Mouse (Mus musculus) myocyte (in vitro differentiated cells): ENCODE data around the gene Chrne. TPM values are rescaled to one million over a fixed set of nuclear protein-coding genes. Genes with fewer than 3 reads are reported as not detected.
A peak's percentile ranks its signal among the peaks of the same experiment; 100 is the strongest.

ENCODE experiments used
- H3K27me3 ChIP-seq: one replicate; pipeline ENCODE4 v1.6.1; 2011; ENCODE audit not compliant: control insufficient read depth, insufficient read depth, insufficient read length
- H3K36me3 ChIP-seq: one replicate; pipeline ENCODE4 v1.6.1; 2011; ENCODE audit not compliant: control insufficient read depth, insufficient read depth
- H3K4me2 ChIP-seq: one replicate; pipeline ENCODE4 v1.6.1; 2011; ENCODE audit warnings: low read depth, control low read depth
- H3K4me3 ChIP-seq: one replicate; pipeline ENCODE4 v1.5.1; 2011; ENCODE audit warnings: mild to moderate bottlenecking, control low read depth, moderate library complexity
- H3K79me2 ChIP-seq: one replicate; pipeline ENCODE4 v1.6.1; 2011; ENCODE audit not compliant: control insufficient read depth, insufficient read depth
- H3ac ChIP-seq: one replicate; pipeline ENCODE4 v1.6.1; 2011; ENCODE audit not compliant: control insufficient read depth, insufficient read length
- CEBPB ChIP-seq: IDR thresholded peaks from 2 replicates; pipeline ENCODE4 v1.6.1; 2011; ENCODE audit warnings: mild to moderate bottlenecking, moderate library complexity; ENCODE audit not compliant: poor library complexity, insufficient read depth, severe bottlenecking
- E2F4 ChIP-seq: IDR thresholded peaks from one replicate; pipeline ENCODE4 v1.6.1; 2011; ENCODE audit warnings: mild to moderate bottlenecking, control low read depth, moderate library complexity; ENCODE audit not compliant: insufficient read depth
- MAX ChIP-seq: IDR thresholded peaks from one replicate; pipeline ENCODE4 v1.6.1; 2011; ENCODE audit warnings: low read depth, mild to moderate bottlenecking, control low read depth
- MYOD1 ChIP-seq, 3 experiments: IDR thresholded peaks; one replicate each; pipeline ENCODE4 v1.6.1; 2011; ENCODE audit warnings: control low read depth in 2 of 3, low read depth in 2 of 3, mild to moderate bottlenecking in 2 of 3, moderate library complexity in 1 of 3; ENCODE audit not compliant: insufficient read length in 2 of 3, control insufficient read depth in 1 of 3
- MYOG ChIP-seq, 3 experiments: IDR thresholded peaks; one replicate each; pipeline ENCODE4 v1.6.1; 2011; ENCODE audit warnings: control low read depth in 2 of 3, low read depth in 2 of 3, mild to moderate bottlenecking in 2 of 3; ENCODE audit not compliant: insufficient read length in 2 of 3, control insufficient read depth in 1 of 3, insufficient read depth in 1 of 3
- POLR2A ChIP-seq: IDR thresholded peaks from one replicate; pipeline ENCODE4 v1.6.1; 2011; ENCODE audit warnings: low read depth, mild to moderate bottlenecking, control low read depth, moderate library complexity; ENCODE audit not compliant: insufficient read length
- POLR2AphosphoS2 ChIP-seq: IDR thresholded peaks from one replicate; pipeline ENCODE4 v1.6.1; 2011; ENCODE audit warnings: low read depth, control low read depth; ENCODE audit not compliant: insufficient read length
- REST ChIP-seq: IDR thresholded peaks from one replicate; pipeline ENCODE4 v1.6.1; 2011; ENCODE audit warnings: mild to moderate bottlenecking, control low read depth, moderate library complexity; ENCODE audit not compliant: insufficient read depth, insufficient read length
- SRF ChIP-seq: IDR thresholded peaks from one replicate; pipeline ENCODE4 v1.6.1; 2011; ENCODE audit warnings: low read depth; ENCODE audit not compliant: control insufficient read depth, insufficient read length
- TCF12 ChIP-seq: IDR thresholded peaks from one replicate; pipeline ENCODE4 v1.6.1; 2011; ENCODE audit warnings: mild to moderate bottlenecking, control low read depth; ENCODE audit not compliant: poor library complexity, insufficient read depth, severe bottlenecking
- TCF3 ChIP-seq: IDR thresholded peaks from one replicate; pipeline ENCODE4 v1.6.1; 2011; ENCODE audit warnings: low read depth, control low read depth; ENCODE audit not compliant: insufficient read length
- USF1 ChIP-seq: IDR thresholded peaks from one replicate; pipeline ENCODE4 v1.6.1; 2011; ENCODE audit warnings: low read depth, mild to moderate bottlenecking, control low read depth, moderate library complexity
- polyA plus RNA-seq: library from polyadenylated mRNA; unstranded; fragments of >200 nt; fragmentation: generic; extraction: Trizol; gene quantifications from one replicate; pipeline ENCODE4 v1.2.1, GENCODE M21; 2012; ENCODE audit warnings: missing spikeins

The Chrne gene
- polyA plus RNA-seq, 1 experiment: 5.3 TPM

- Histone ChIP-seq H3K79me2 (peaks cover 38% of the 10 kb centered on the region), H3K4me3 (no peak overlapping the region), H3K27me3 (no peaks in the 10 kb centered on the region), H3K36me3 (peaks cover 37% of the 10 kb centered on the region), H3K4me2 (no peak overlapping the region), H3ac (no peak overlapping the region)
- TF ChIP-seq USF1 (no peak), POLR2AphosphoS2 (peak; percentile 93), MAX (no peak), MYOG (IDR thresholded peaks at IDR 0.05; ENCODE audit: control insufficient read depth in 1 of 3, insufficient read depth in 1 of 3, insufficient read length in 2 of 3, low read depth in 2 of 3) (no peak), E2F4 (no peak), REST (no peak), TCF12 (no peak), CEBPB (no peak), MYOD1 (IDR thresholded peaks at IDR 0.05; ENCODE audit: control insufficient read depth in 1 of 3, insufficient read length in 2 of 3, low read depth in 2 of 3) (no peak), POLR2A (peak; percentile 49), TCF3 (no peak), SRF (no peak)
These were observed 44.9 kb upstream of the Chrne start for GRCm38 (mm10) chr11:70663957-70664356.

GRCm38 (mm10) chr11:70663101-70663500, 44.1 kb upstream of the Chrne start:
- Histone ChIP-seq H3K36me3 (peaks cover 37% of the 10 kb centered on the region), H3K27me3 (no peaks in the 10 kb centered on the region), H3K4me3 (no peak overlapping the region), H3K79me2 (peaks cover 46% of the 10 kb centered on the region), H3K4me2 (no peak overlapping the region), H3ac (no peak overlapping the region)
- peak; percentile 58 for TF ChIP-seq POLR2A
- peak; percentile 89 for TF ChIP-seq POLR2AphosphoS2
- no peak for TF ChIP-seq TCF3

GRCm38 (mm10) chr11:70660571-70660970, 41.6 kb upstream of the Chrne start:
- Histone ChIP-seq H3K27me3 (no peaks in the 10 kb centered on the region), H3K36me3 (peaks cover 37% of the 10 kb centered on the region)

GRCm38 (mm10) chr11:70658942-70659341, 39.9 kb upstream of the Chrne start:
- Histone ChIP-seq H3K79me2 (peaks cover 43% of the 10 kb centered on the region), H3ac (peak overlapping the region; percentile 4), H3K4me2 (peak overlapping the region; percentile 97), H3K4me3 (peak overlapping the region; percentile 94), H3K27me3 (no peaks in the 10 kb centered on the region), H3K36me3 (peaks cover 32% of the 10 kb centered on the region)
- TF ChIP-seq MYOG (IDR thresholded peaks at IDR 0.05; ENCODE audit: control insufficient read depth in 1 of 3, insufficient read depth in 1 of 3, insufficient read length in 2 of 3, low read depth in 2 of 3) (peak in 1 of 3 experiments; percentile 65), TCF3 (no peak), POLR2A (peak; percentile 58), MYOD1 (IDR thresholded peaks at IDR 0.05; ENCODE audit: control insufficient read depth in 1 of 3, insufficient read length in 2 of 3, low read depth in 2 of 3) (peak in 2 of 3 experiments; percentile 32 to 37), POLR2AphosphoS2 (peak; percentile 70)

More at GRCm38 (mm10) chr11:70660571-70660970, 41.6 kb upstream of the Chrne start:
- no peak overlapping the region for H3K4me3 ChIP-seq
- peaks cover 45% of the 10 kb centered on the region for H3K79me2 ChIP-seq
- H3K4me2 ChIP-seq: peak overlapping the region; percentile 97
- H3ac ChIP-seq: no peak overlapping the region
- no peak for TF ChIP-seq SRF
- TF ChIP-seq POLR2A: peak; percentile 41
- no peak for TF ChIP-seq TCF12

GRCm38 (mm10) chr11:70658521-70658920, 39.5 kb upstream of the Chrne start:
- Histone ChIP-seq H3K27me3 (no peaks in the 10 kb centered on the region), H3K79me2 (peaks cover 47% of the 10 kb centered on the region), H3K4me2 (peak overlapping the region; percentile 97), H3K36me3 (peaks cover 27% of the 10 kb centered on the region), H3K4me3 (peak overlapping the region; percentile 94), H3ac (peak overlapping the region; percentile 4)
- TF ChIP-seq MYOD1 (IDR thresholded peaks at IDR 0.05; ENCODE audit: control insufficient read depth in 1 of 3, insufficient read length in 2 of 3, low read depth in 2 of 3) (peak; percentile 34 to 85 (median 51)), TCF3 (peak; percentile 13), SRF (no peak), MYOG (IDR thresholded peaks at IDR 0.05; ENCODE audit: control insufficient read depth in 1 of 3, insufficient read depth in 1 of 3, insufficient read length in 2 of 3, low read depth in 2 of 3) (peak in 2 of 3 experiments; percentile 82 to 93), TCF12 (peak; percentile 74)

- TF ChIP-seq SRF (no peak), MYOG (IDR thresholded peaks at IDR 0.05; ENCODE audit: control insufficient read depth in 1 of 3, insufficient read depth in 1 of 3, insufficient read length in 2 of 3, low read depth in 2 of 3) (no peak), POLR2AphosphoS2 (no peak), USF1 (no peak), POLR2A (no peak), REST (no peak), TCF12 (no peak), CEBPB (no peak), MAX (no peak), TCF3 (no peak), E2F4 (no peak), MYOD1 (IDR thresholded peaks at IDR 0.05; ENCODE audit: control insufficient read depth in 1 of 3, insufficient read length in 2 of 3, low read depth in 2 of 3) (no peak)
- Histone ChIP-seq H3K4me2 (peak overlapping the region; percentile 97), H3K4me3 (peak overlapping the region; percentile 94), H3K79me2 (peaks cover 53% of the 10 kb centered on the region), H3K27me3 (no peaks in the 10 kb centered on the region), H3K36me3 (peaks cover 23% of the 10 kb centered on the region), H3ac (peak overlapping the region; percentile 4)
These were observed 39.0 kb upstream of the Chrne start for GRCm38 (mm10) chr11:70657991-70658390.
